Mouse (Mus musculus): ENCODE results near the gene Nfe2. TPM values are rescaled to one million over a fixed set of nuclear protein-coding genes. Genes with fewer than 3 reads are reported as not detected.

The Nfe2 gene
- total and polyA plus RNA-seq, 3 experiments, result 0.14 TPM; not detected in 2

DNA sequence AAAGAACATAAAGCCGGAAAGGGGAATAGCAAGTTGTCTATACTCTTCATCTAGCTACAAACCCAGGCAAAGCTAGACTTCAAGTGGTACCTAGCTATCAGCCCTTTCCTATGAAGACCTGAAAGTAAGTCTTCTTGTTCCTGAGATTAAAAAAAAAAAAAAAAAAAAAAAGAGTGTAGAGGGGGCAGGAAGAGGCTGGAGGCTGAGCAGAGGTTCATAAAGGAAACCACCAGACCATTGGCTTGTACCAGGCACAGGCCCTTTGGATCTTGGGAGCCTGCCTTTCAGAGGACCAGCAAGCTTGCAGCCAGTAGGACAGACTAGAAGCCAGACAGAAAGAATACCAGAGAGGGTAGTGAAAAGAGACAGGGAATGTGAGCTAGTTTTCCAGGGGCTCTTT is 4.9 kb downstream of the Nfe2 start:
- TF ChIP-seq JUND (conservative IDR thresholded peaks at IDR 0.05; ENCODE audit: low read depth, low read length) (no peak), RAD21 (IDR thresholded peaks at IDR 0.05; ENCODE audit: low read depth, low read length) (no peak), CTCF (conservative IDR thresholded peaks at IDR 0.05 in 1 of 2, IDR thresholded peaks at IDR 0.05 in 1 of 2; ENCODE audit: low read depth in 2 of 2, low read length in 2 of 2) (no peak), MAFK (IDR thresholded peaks at IDR 0.05; ENCODE audit: insufficient replicate concordance, low read length) (no peak), GABPA (IDR thresholded peaks at IDR 0.05; ENCODE audit: insufficient replicate concordance, low read depth, low read length) (no peak), CHD1 (IDR thresholded peaks at IDR 0.05; ENCODE audit: low read depth, low read length) (no peak), ZMIZ1 (IDR thresholded peaks at IDR 0.05; ENCODE audit: low read depth, low read length) (no peak), HCFC1 (IDR thresholded peaks at IDR 0.05; ENCODE audit: low read depth, low read length) (no peak), USF2 (conservative IDR thresholded peaks at IDR 0.05; ENCODE audit: low read depth, low read length) (no peak), MAZ (IDR thresholded peaks at IDR 0.05; ENCODE audit: low read depth, low read length) (no peak)
- Histone ChIP-seq H3K4me3 (replicated peaks in 1 of 3; ENCODE audit: low read depth in 2 of 3, low read length in 2 of 3, poor library complexity in 1 of 3) (no peak overlapping the region), H3K4me1 (ENCODE audit: control insufficient read depth in 1 of 2, insufficient read depth in 2 of 2) (peaks cover 7 to 9% of the 10 kb centered on the region in 2 experiments), H3K4me2 (ENCODE audit: insufficient read depth, low read depth, poor library complexity, severe bottlenecking) (no peak overlapping the region), H3K79me2 (replicated peaks; ENCODE audit: control insufficient read depth, extremely low read depth, insufficient read depth, poor library complexity, severe bottlenecking) (no peaks in the 10 kb centered on the region), H3K27me3 (replicated peaks) (no peaks in the 10 kb centered on the region), H3K9me3 (replicated peaks; ENCODE audit: low read length) (no peaks in the 10 kb centered on the region), H3K9ac (ENCODE audit: insufficient read depth, low read depth) (no peak overlapping the region), H3K27ac (ENCODE audit: insufficient read depth, low read depth) (no peak overlapping the region), H3K36me3 (replicated peaks in 1 of 2; ENCODE audit: control insufficient read depth in 1 of 2, insufficient read depth in 1 of 2, low read length in 1 of 2) (peaks cover 6 to 33% of the 10 kb centered on the region in 2 experiments)
- no peak for DNase-seq (ENCODE audit: extremely low read depth)
- dilution Hi-C loops (cut with MboI; ENCODE audit: extremely low pct_ligation_motif_present, extremely low pct_unique_long_range_greater_than_20kb, low sequenced_read_pairs), result no loop called here
- in situ Hi-C loops (cut with MboI; ENCODE audit: low pct_ligation_motif_present, low pct_unique_long_range_greater_than_20kb, low sequenced_read_pairs), result loop anchor here (5.0 kb wide), 1 partner anchor 54 kb away; no protein-coding TSS in a partner anchor

DNA sequence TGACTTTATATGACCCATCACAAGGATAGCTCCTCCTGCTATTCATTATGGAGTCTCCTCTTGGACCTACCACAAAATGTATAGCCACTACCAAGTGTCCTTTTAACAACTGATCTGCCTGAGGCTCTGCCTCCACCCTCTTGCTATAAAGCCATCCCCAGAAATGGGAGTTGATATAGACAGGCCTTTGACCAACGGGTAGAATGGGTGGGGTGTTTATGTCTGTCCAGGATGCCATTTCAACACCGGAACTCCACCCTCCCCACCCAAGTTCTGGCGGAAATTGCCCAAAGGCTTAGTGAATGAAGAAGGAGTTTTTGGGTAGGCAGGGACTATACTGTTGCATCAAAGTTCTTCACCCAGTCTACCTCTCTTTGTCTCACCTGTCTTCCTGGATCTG is 5.5 kb downstream of the Nfe2 start:
- no peaks in the 10 kb centered on the region for H3K79me2 ChIP-seq (replicated peaks; ENCODE audit: control insufficient read depth, extremely low read depth, insufficient read depth, poor library complexity, severe bottlenecking)
- H3K9me3 ChIP-seq (replicated peaks; ENCODE audit: low read length), result no peaks in the 10 kb centered on the region
- dilution Hi-C loops (cut with MboI; ENCODE audit: extremely low pct_ligation_motif_present, extremely low pct_unique_long_range_greater_than_20kb, low sequenced_read_pairs), result no loop called here
- H3K9ac ChIP-seq (ENCODE audit: insufficient read depth, low read depth), result no peak overlapping the region
- in situ Hi-C loops (cut with MboI; ENCODE audit: low pct_ligation_motif_present, low pct_unique_long_range_greater_than_20kb, low sequenced_read_pairs), result loop anchor here (5.0 kb wide), 1 partner anchor 55 kb away; no protein-coding TSS in a partner anchor
- H3K4me3 ChIP-seq (replicated peaks in 1 of 3; ENCODE audit: low read depth in 2 of 3, low read length in 2 of 3, poor library complexity in 1 of 3), result no peak overlapping the region
- no peaks in the 10 kb centered on the region for H3K27me3 ChIP-seq (replicated peaks)
- peaks cover 12 to 40% of the 10 kb centered on the region in 2 experiments for H3K36me3 ChIP-seq (replicated peaks in 1 of 2; ENCODE audit: control insufficient read depth in 1 of 2, insufficient read depth in 1 of 2, low read length in 1 of 2)
- H3K27ac ChIP-seq (ENCODE audit: insufficient read depth, low read depth), result no peak overlapping the region
- peaks cover under 1 to 2% of the 10 kb centered on the region in 2 experiments; a peak in 3 of 4 replicates for H3K4me1 ChIP-seq (ENCODE audit: control insufficient read depth in 1 of 2, insufficient read depth in 2 of 2)
- no peak overlapping the region for H3K4me2 ChIP-seq (ENCODE audit: insufficient read depth, low read depth, poor library complexity, severe bottlenecking)
- DNase-seq (ENCODE audit: extremely low read depth), result no peak
- no peak for TF ChIP-seq JUN (IDR thresholded peaks at IDR 0.05; ENCODE audit: insufficient read depth, low read depth, low read length)
- TF ChIP-seq EP300 (IDR thresholded peaks at IDR 0.05; ENCODE audit: low read length), result no peak
- TF ChIP-seq ETS1 (conservative IDR thresholded peaks at IDR 0.05; ENCODE audit: low read depth, low read length), result no peak
- no peak for TF ChIP-seq MAZ (IDR thresholded peaks at IDR 0.05; ENCODE audit: low read depth, low read length)
- no peak for TF ChIP-seq MEF2A (IDR thresholded peaks at IDR 0.05; ENCODE audit: borderline replicate concordance, low read depth, low read length)
- TF ChIP-seq E2F4 (IDR thresholded peaks at IDR 0.05; ENCODE audit: insufficient replicate concordance, low read depth, low read length), result no peak
- TF ChIP-seq POLR2AphosphoS2 (IDR thresholded peaks at IDR 0.05; ENCODE audit: low read depth, low read length), result no peak
- no peak for TF ChIP-seq USF1 (IDR thresholded peaks at IDR 0.05; ENCODE audit: low read depth, low read length)
- no peak for TF ChIP-seq ZC3H11A (IDR thresholded peaks at IDR 0.05; ENCODE audit: low read depth, low read length)
- no peak for TF ChIP-seq USF2 (conservative IDR thresholded peaks at IDR 0.05; ENCODE audit: low read depth, low read length)
- no peak for TF ChIP-seq GABPA (IDR thresholded peaks at IDR 0.05; ENCODE audit: insufficient replicate concordance, low read depth, low read length)
- no peak for TF ChIP-seq ZKSCAN1 (IDR thresholded peaks at IDR 0.05; ENCODE audit: borderline replicate concordance, low read depth, low read length)

All from CH12.LX (cell line).